Mouse (Mus musculus) megakaryocyte, embryonic 14.5 days (primary cell): ENCODE results near the gene Lypd6b.

ENCODE experiments used
- FLI1 ChIP-seq: IDR thresholded peaks from 2 replicates; pipeline ENCODE4 v1.6.1; 2012; ENCODE audit warnings: low read length, inconsistent platforms, mixed read lengths
- GATA1 ChIP-seq: IDR thresholded peaks from 3 replicates; pipeline ENCODE4 v1.6.1; 2012; ENCODE audit warnings: mixed read lengths, low read length, inconsistent platforms, borderline replicate concordance

DNA sequence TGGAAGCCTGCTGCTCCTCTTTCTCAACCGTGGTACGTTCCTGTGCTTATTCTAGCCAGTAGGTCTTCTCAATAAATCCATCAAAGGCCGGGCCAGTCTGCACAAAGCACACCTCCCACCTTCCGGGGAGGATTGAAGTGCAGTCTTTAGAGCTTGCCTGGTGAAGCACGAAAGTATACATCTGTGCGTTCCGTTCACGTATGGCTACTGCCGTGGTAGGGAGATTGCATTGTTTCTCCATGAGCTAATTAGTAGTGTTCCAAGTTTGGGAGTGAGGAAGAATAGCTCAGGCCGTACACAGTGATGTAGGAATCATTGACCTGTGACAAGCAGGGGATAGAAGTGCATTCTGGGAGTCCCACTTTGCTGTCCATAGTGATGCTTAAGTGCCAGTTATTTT is 130.0 kb downstream of the Lypd6b start:
- no peak for TF ChIP-seq GATA1
- no peak for TF ChIP-seq FLI1
